Mouse (Mus musculus): ENCODE data around the gene Kcns3. TPM values are rescaled to one million over a fixed set of nuclear protein-coding genes. Genes with fewer than 3 reads are reported as not detected.
"Not testable (repeated sequence)": the region's sequence is repeated elsewhere in the genome, so short reads cannot be mapped to it uniquely, and the experiment has no call there.

The Kcns3 gene
- polyA plus RNA-seq, 1 experiment from 2014 or later, result not detected

DNA sequence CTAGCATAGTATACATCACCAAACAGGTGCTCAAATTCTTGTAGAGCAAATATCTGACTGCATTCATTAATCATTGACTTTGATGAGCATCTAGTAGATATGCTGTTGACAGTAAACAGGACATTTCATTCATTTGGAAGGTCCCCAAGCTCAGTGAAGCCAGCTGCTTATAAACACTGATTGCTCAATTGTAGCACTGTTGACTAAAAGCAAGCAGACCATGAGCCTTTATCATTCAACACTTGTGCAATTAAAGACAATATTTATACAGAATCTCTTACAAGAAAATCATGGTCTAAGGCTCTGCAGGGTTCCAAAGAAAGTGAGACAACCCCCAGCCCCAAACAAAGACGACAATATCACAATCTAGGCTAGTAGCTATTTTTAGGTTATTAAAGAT is 6.0 kb downstream of the Kcns3 start:
- Histone ChIP-seq H3K27ac (no peak overlapping the region), H3K36me3 (ENCODE audit: inconsistent target) (no peaks in the 10 kb centered on the region), H3K4me3 (ENCODE audit: inconsistent target) (no peak overlapping the region), H3K79me2 (ENCODE audit: inconsistent target) (no peaks in the 10 kb centered on the region)
- WGBS (ENCODE audit: missing documents), result 69% methylated on average over 1 of the region's 1 CpGs

DNA sequence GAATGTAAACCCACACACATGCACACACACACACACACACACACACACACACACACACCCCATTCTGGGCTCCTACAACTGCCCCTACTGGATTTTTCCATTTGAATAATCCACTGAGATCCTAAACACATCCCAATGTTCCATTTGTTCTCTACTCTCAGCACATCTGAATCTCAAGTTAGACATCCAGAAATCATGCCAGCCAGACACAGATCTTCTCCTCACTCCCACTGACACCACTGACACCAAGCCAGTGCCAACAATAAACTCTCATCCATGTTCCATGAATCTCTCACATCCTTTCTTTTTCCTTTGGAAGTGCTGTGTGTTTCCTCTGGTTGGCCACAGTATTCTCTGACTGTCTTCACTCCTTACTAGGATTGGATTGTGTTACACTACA is 18.4 kb downstream of the Kcns3 start:
- Histone ChIP-seq H3K36me3 (ENCODE audit: inconsistent target) (no peaks in the 10 kb centered on the region), H3K79me2 (ENCODE audit: inconsistent target) (no peaks in the 10 kb centered on the region), H3K27ac (no peak overlapping the region), H3K4me3 (ENCODE audit: inconsistent target) (no peak overlapping the region)

DNA sequence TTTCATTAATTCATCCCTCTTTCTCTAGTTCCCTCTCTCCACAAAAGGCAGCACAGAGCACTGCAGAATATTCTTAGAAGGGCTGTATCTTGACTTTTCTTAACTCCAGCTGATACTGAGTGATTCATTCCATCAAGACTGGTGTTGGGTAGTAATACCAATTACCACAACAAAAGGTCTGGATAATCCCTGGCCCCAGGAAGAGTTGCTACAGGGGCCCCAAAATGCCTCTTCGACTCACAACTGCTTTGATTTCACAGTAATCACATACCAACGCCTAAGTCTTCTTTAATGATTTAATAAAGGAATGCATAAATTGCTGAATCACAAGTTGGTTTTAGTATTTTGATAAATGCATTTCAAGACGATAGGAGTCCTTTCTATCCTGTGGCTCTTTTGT is 21.7 kb downstream of the Kcns3 start:
- Histone ChIP-seq H3K4me3 (ENCODE audit: inconsistent target) (no peak overlapping the region), H3K79me2 (ENCODE audit: inconsistent target) (no peaks in the 10 kb centered on the region), H3K27ac (no peak overlapping the region), H3K36me3 (ENCODE audit: inconsistent target) (no peaks in the 10 kb centered on the region)
- 63% methylated on average over 3 of the region's 3 CpGs for WGBS (ENCODE audit: missing documents)

DNA sequence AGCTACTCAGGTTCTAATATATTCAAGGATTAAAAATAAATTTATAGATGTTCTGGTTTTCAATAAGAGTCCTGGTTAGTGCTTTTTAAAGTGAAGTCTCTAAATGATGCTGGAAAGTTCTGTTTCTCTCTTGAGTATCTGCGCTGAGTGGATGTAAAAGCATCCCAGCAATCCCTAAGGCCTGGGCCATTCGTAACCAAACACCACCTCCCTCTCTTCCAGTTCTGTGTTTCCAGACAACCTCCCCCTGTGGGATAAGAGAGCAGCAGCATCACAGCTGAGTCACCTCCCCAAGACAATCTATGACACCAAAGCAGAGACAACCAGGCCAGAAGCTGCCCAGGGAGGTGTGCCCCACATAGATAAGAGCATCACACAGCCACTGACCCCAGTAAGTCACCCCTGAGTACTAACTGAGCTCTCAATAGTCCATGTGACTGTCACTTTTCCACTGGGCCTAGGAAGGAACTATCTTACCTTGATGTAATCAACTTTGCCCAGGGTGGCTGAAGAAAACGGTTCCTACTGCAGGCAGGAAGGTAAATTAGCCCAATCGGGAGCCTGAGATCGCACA is 24.6 kb downstream of the Kcns3 start:
- H3K79me2 ChIP-seq (ENCODE audit: inconsistent target), result no peaks in the 10 kb centered on the region
- H3K27ac ChIP-seq, result no peak overlapping the region
- H3K36me3 ChIP-seq (ENCODE audit: inconsistent target), result no peaks in the 10 kb centered on the region
- no peak overlapping the region for H3K4me3 ChIP-seq (ENCODE audit: inconsistent target)
- 63% methylated on average over 5 of the region's 5 CpGs for WGBS (ENCODE audit: missing documents)

DNA sequence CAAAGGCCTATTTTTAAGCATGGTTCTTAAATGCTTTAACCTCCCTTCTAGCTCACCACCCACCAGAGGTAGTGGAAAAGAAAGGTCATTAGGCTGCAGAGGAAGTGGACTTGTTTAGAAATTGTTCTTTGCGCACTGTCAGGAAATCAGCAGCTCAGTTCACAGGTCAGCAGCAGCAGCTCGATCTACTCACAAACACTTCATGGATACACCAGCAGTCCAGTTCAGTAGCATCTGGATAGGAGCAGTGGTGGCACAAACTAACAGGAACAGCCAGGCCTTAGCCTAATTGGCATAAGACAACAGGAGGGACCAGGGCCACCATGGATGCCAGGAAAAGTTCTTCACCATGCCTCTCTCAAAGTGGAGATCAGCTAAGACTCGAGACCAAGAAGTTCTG is 49.3 kb downstream of the Kcns3 start:
- WGBS (ENCODE audit: missing documents), result 56% methylated on average over 3 of the region's 3 CpGs
- Histone ChIP-seq H3K36me3 (ENCODE audit: inconsistent target) (no peaks in the 10 kb centered on the region), H3K79me2 (ENCODE audit: inconsistent target) (no peaks in the 10 kb centered on the region), H3K27ac (no peak overlapping the region), H3K4me3 (ENCODE audit: inconsistent target) (no peak overlapping the region)

DNA sequence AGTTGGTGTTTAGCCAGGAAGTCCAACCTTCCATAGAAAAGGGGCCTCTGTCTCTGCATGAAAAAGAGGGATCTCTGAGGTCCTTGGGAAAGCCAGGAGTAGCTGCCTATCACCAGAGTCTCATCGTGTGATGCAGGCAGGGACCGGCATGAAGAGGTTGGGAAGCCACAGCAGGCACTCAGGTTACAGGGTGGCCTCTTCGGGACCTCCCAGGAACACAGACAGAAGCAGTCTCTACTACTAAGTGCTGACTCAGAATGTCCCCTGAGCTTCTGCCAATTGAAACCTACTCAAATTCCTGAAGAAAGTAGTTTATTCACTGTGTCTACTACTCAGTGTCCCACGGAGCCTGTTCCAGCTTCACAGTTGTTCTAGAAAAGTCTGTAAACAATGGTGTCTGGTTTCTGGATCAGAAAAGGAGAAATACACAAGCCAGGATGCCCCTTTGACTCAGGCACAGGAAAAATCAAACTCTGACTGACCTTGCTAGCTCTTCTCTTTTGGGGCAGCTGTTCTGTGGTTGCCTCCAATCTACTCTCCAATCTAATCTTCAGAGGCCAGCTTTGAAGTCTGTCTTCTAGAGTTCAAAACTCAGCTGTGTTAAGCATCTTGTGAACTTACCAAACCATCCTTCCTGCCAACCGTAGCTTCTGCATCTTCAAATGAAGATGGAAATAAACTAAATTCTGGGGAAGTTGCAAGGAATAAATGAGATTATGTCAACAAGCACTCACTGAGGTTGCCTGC is 62.1 kb downstream of the Kcns3 start:
- Histone ChIP-seq H3K79me2 (ENCODE audit: inconsistent target) (no peaks in the 10 kb centered on the region), H3K27ac (no peak overlapping the region), H3K36me3 (ENCODE audit: inconsistent target) (no peaks in the 10 kb centered on the region), H3K4me3 (ENCODE audit: inconsistent target) (no peak overlapping the region)
- 39% methylated on average over 5 of the region's 5 CpGs for WGBS (ENCODE audit: missing documents)

DNA sequence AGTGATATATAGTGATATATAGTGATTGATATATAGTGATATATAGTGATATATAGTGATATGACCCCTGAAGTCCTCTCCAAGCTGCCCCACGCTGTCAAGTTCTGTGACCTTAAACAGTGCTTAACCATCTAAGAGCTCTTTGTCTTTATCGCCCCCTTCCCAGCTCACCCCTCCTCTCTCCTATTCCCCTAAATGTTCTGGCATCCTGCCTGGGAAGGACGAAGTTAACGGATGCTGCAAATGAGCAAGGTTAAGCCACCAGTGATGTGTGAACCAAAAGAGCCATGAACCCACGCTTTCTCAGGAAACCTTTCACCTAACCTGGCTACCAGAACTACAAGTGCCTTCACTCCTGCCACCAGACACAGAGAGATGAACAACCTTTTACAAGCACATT is 64.0 kb downstream of the Kcns3 start:
- H3K27ac ChIP-seq, result no peak overlapping the region
- WGBS (ENCODE audit: missing documents), result 76% methylated on average over 5 of the region's 5 CpGs
- no peaks in the 10 kb centered on the region for H3K79me2 ChIP-seq (ENCODE audit: inconsistent target)
- H3K36me3 ChIP-seq (ENCODE audit: inconsistent target), result no peaks in the 10 kb centered on the region
- no peak overlapping the region for H3K4me3 ChIP-seq (ENCODE audit: inconsistent target)

DNA sequence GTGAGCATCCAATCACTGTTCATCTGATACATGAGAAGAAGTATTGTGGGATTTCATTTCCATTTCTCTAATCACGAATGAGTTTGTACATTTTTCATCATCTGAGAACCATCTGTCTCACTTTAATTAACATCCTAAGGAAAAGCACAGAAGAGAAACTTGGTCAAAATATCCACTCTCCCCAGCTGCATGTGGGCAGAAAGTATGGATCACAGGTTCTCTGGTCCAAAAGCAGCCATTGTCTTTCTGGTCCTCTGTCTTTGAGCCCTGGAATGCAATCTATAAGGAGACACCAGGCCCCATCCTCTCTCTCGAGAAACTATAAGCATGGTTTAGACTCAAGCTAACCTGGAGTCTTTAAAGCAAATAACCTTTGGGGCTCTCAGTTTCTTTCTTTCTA is 79.8 kb downstream of the Kcns3 start:
- Histone ChIP-seq H3K27ac (no peak overlapping the region), H3K4me3 (ENCODE audit: inconsistent target) (no peak overlapping the region), H3K79me2 (ENCODE audit: inconsistent target) (no peaks in the 10 kb centered on the region), H3K36me3 (ENCODE audit: inconsistent target) (no peaks in the 10 kb centered on the region)
- WGBS (ENCODE audit: missing documents), result 88% methylated on average over 2 of the region's 2 CpGs

DNA sequence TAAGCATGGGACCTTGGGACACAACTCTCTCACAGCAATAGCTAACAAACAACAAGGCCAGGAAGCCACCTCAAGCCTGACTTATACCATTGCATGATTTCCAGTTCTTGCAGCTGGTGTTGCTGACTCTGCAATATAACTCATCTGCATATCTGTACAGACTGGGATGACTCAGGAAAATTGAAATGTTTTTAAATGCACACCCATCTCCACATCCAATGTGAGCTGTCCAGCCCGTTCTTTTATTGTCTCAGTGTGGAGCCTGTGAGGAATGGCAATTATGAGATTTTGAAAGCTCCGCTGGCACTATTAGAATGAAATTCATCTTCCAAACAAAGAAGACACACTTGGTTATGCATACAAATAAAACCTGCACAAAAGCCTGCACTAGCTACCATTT is 84.0 kb downstream of the Kcns3 start:
- 89% methylated on average over 2 of the region's 2 CpGs for WGBS (ENCODE audit: missing documents)
- Histone ChIP-seq H3K4me3 (ENCODE audit: inconsistent target) (no peak overlapping the region), H3K27ac (no peak overlapping the region), H3K79me2 (ENCODE audit: inconsistent target) (no peaks in the 10 kb centered on the region), H3K36me3 (ENCODE audit: inconsistent target) (no peaks in the 10 kb centered on the region)

DNA sequence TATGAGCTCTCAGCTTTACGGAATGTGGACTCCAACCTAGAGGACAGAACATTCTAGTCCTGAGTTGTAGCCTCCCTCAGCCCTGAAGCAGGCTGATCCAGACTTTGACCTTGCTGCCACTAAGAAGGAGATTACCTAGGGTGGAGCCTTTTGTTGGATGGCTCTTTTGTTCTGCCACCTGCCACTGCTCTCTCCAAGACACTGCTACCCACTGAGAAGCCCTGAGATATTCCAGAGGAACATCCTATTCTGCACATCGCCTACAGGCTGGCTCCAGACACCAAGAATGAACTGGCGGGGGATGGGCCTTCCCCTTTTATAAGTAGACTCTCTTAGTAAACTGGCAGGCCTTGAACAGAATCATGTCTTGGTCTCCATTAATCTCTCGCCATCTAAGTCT is 98.2 kb downstream of the Kcns3 start:
- WGBS (ENCODE audit: missing documents), result 76% methylated on average over 4 of the region's 4 CpGs
- not testable (repeated sequence) for H3K79me2 ChIP-seq (ENCODE audit: inconsistent target); H3K27ac ChIP-seq; H3K4me3 ChIP-seq (ENCODE audit: inconsistent target); H3K36me3 ChIP-seq (ENCODE audit: inconsistent target)

DNA sequence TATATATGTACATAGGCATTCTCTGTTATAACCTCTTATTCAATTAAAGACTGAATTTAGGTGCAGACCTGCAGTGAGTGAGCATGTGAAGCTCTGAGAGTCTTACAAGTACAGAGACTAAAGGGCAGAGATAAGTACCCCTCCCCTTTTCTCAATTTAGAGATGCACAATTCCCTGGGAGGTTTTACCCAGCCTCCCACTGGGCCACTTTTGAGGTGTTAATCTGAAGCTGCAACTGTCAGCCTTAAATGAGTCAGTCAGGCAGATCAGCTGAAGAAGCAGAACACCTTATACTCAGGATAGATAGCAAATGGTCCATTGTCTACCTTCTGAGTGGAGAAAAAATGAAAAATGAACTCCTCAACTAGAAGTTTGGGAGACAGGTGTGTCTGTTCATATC is 109.0 kb downstream of the Kcns3 start:
- no peak overlapping the region for H3K4me3 ChIP-seq (ENCODE audit: inconsistent target)

More for the DNA sequence above, 109.0 kb downstream of the Kcns3 start:
- Histone ChIP-seq H3K36me3 (ENCODE audit: inconsistent target) (no peaks in the 10 kb centered on the region), H3K27ac (no peak overlapping the region), H3K79me2 (ENCODE audit: inconsistent target) (no peaks in the 10 kb centered on the region)

Other genes starting within 250 kb of the Kcns3 start
- gene Msgn1, start 57.9 kb upstream of the Kcns3 start, polyA plus RNA-seq (2018), result not detected in 3 replicates
- 0.56 to 3.2 TPM (median 1.6 TPM) in 3 replicates for gene Gen1, start 114.7 kb upstream of the Kcns3 start, polyA plus RNA-seq (2018)
- 20.6 to 33.2 TPM (median 26.8 TPM) in 3 replicates for gene Smc6, start 114.8 kb upstream of the Kcns3 start, polyA plus RNA-seq (2018)